Mouse (Mus musculus): Measurements from ENCODE around the gene Hmcn2.

Hmcn2 gene

DNA sequence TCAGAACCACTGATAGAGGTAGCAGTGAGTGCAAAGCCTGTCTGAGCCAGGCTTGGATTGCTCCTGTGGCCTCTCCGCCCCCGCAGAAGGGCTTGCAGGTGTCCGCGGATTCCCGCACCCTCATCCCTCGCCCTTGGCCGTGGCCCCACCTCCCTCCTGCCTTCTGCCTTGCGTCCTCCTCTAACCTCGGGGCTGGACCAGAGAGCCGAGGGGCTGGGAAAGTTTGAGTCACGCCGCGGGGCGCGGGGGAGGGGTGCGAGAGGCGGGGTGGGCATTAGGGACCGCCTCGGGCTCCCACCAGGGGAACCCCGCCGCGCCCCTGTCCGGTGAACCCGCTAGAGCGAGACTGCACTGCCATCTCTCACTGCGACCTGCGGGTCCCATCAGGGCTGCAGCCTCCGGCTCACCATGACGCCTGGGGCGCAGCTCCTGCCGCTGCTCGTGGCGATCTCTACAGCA is at the start of gene Hmcn2:
Gene Hmcn2, plus strand, starts transcription at position 409 of the 459 bp plus-strand sequence.
- CTCF ChIA-PET, result interaction anchor here in 1 of 4 experiments (1.4 kb wide), 1 partner anchor 14 kb away, joined by 3 read pairs; no protein-coding TSS in a partner anchor

DNA sequence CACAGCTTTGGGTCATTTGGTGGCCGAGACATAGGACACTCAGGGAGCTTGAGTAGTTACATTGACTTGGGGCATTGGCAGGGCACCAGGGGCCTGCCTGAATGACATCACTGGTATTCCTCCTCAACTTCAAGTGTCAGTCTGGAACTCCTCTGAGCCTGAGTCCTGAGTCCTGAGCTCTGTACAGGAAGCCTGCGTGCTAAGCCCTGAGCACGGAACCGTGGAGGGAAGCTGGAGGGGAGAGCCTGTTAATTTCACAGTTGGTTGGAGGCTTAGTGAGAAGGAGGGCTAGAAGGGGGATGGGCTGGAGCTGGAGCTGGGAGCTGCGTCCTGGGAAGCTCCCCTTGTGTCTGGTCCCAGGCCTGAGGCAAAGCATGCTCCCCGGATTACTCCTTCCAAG is 46.8 kb upstream of the Hmcn2 start:
- CTCF ChIA-PET, result interaction anchor here in 2 of 4 experiments (0.5 to 1.6 kb wide), 6 partner anchors 9 to 192 kb away, joined by 3 to 5 read pairs (median 4); no protein-coding TSS in a partner anchor

More for the DNA sequence above, at the start of gene Hmcn2:
- POLR2A ChIA-PET, result no interaction called here

DNA sequence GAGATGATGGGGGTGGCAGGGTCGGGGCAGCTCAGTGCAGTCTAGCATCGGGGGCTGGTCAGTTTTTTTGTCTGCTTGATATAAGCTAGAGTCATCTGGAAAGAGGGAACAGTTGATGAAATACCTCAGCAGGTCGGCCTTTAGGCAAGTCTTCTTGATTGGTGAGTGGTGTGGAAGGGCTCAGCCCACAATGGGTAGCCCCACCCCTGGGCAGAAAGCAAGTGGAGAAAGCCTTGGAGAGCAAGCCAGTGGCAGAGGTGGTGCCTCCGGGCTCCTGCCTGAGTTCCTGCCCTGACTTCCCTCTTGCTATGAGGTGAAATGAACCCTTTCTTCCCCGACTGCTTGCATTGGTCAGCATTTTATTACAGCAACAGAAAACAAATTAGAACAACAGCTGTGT is 45.6 kb upstream of the Hmcn2 start:
- ChIA-PET POLR2A (interaction anchor here in 2 of 4 experiments (0.6 to 3.3 kb wide), 5 partner anchors 10 to 40 kb away, joined by 3 to 14 read pairs (median 3); no protein-coding TSS in a partner anchor), CTCF (interaction anchor here in 2 of 4 experiments (0.7 to 1.1 kb wide), 2 partner anchors 11 to 36 kb away, joined by 3 read pairs; no protein-coding TSS in a partner anchor)

More for the DNA sequence above, 46.8 kb upstream of the Hmcn2 start:
- POLR2A ChIA-PET, result interaction anchor here in 3 of 4 experiments (0.7 to 3.3 kb wide), 5 partner anchors 8 to 453 kb away, joined by 3 to 14 read pairs (median 6); no protein-coding TSS in a partner anchor

DNA sequence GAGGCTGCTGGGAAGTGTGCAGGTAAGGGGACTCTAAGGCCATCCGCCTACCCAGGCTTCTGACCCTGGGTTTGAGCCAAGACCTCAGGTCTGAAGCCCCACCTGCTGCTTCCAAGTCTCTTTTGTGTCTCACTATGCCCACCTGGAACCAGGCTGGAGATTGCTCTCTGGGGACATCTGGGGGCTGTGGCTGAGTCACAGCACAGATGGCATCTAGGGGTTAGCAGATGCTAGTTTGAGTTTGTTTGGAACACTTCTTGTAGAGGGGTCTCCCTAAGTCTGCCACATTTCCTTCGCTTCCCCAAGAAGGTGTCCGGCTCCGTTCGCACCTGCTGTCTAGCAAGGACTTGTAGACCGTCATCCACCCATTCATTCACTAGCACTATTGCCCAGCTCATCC is 45.0 kb upstream of the Hmcn2 start:
- CTCF ChIA-PET, result interaction anchor here in 1 of 4 experiments (1.2 to 1.3 kb wide), 2 partner anchors 12 to 13 kb away, joined by 3 read pairs; no protein-coding TSS in a partner anchor
- POLR2A ChIA-PET, result interaction anchor here in 2 of 4 experiments (0.6 to 3.3 kb wide), 4 partner anchors 10 to 39 kb away, joined by 3 to 14 read pairs (median 4); no protein-coding TSS in a partner anchor

DNA sequence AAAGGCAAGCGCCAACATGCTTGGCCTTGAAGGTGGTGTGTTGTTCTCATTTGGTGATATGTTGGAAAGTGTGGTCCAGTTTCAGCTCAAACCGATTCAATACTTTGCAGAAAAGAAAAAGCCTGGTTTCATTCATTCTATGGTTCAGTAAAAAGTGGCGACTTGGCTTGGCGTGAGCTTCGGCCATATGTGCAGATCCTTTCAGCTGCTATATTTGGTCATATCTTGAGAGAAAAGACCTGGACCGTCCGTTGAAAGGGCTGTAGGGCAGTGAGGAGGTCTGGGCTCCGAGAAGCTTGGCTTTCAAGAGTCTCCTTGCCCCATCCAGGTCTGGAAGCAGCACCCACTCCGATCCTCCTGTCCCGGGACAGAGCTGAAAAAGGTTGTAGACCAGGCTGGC is 44.4 kb upstream of the Hmcn2 start:
- CTCF ChIA-PET, result interaction anchor here in 2 of 4 experiments (0.7 to 1.5 kb wide), 5 partner anchors 12 to 97 kb away, joined by 3 to 7 read pairs (median 4); no protein-coding TSS in a partner anchor
- POLR2A ChIA-PET, result no interaction called here

DNA sequence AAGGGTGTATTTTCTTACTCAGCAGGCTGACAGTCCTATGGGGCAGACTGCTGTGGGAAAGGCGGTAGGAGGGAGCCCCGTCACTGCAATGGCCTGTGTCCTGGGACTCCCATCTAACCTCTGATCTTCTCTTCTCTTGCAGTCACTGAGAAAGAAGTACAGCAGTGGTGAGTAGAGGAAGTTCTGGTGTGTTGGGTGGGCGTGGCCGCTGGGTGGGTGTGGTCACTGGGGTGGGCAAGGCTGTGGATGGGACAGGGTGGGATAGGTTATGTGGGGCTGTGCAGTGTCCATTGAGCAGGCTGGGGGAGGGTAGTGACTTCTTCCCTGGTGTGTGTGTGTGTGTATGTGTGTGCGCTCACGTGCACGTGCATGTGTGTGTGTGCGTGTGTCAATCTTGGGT is 43.7 kb upstream of the Hmcn2 start:
- CTCF ChIA-PET, result interaction anchor here (0.7 to 1.5 kb wide), 10 partner anchors 13 to 379 kb away, joined by 3 to 7 read pairs (median 4); no protein-coding TSS in a partner anchor
- POLR2A ChIA-PET, result no interaction called here

DNA sequence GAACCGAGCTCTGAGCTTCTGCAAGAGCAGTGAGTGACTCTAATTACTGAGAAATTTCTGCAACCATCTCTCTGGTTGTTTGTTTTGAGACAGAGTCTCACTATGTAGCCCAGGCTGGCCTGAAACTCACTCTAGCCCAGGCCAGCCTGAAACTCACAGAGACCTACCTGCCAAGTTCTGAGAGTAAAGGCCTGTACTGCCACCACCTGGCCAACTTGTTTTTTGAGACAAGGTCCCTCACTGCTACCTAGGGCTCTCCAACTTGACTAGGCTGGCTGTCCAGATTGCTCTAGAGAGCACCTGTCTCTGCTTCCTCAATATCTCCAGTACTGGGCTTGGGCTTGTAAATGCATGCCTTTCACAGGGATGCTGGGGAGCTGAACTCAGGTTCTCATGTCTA is 43.1 kb upstream of the Hmcn2 start:
- CTCF ChIA-PET, result interaction anchor here (0.7 to 1.5 kb wide), 9 partner anchors 15 to 380 kb away, joined by 3 to 7 read pairs (median 4); no protein-coding TSS in a partner anchor
- POLR2A ChIA-PET, result no interaction called here

DNA sequence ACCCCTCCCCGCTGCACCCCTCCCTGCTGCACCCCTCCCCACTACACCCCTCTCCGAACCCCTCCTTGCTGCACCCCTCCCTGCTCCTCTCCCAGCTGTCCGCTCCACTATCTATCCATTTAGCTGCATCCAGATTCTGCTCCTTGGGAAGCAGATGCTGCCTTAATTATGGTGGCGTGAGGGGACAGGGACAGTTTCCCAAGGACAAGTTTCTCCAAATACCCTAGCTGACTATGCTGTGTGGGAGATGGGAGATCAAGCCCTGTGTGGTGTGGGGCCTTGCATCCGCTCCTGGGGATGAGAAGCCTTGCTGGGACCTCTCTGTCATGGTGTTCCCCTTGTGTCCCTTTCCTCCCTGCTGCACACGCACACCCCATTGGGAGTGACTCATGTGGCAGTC is 39.2 kb upstream of the Hmcn2 start:
- ChIA-PET CTCF (interaction anchor here in 1 of 4 experiments (1.4 to 2.6 kb wide), 2 partner anchors 14 to 24 kb away, joined by 4 to 5 read pairs; no protein-coding TSS in a partner anchor), POLR2A (interaction anchor here in 1 of 4 experiments (1.3 kb wide), 1 partner anchor 49 kb away, joined by 3 read pairs; no protein-coding TSS in a partner anchor)

DNA sequence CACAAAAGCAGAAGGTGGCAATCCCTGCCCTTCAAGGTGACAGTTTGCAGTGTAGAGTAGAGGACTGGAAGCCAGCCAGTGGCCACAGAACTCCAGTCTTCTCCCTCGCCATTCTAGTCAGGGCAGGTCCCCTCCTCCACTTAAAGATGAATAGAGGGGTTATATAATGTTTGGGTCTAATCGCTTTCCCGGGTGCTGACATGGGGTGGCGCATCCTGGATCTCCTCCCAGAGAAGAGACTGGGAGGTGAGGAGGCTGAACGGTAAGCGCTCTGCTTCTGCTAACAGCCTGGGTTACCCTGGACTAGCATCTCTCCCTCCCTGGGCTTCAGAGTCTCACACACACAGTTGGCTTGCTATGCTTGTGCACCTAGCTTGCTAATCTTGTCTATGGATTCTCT is 36.4 kb upstream of the Hmcn2 start:
- ChIA-PET CTCF (interaction anchor here in 3 of 4 experiments (0.5 to 2.9 kb wide), 8 partner anchors 11 to 104 kb away, joined by 3 to 10 read pairs (median 4); no protein-coding TSS in a partner anchor), POLR2A (interaction anchor here in 2 of 4 experiments (1.0 to 2.2 kb wide), 4 partner anchors 13 to 26 kb away, joined by 3 to 7 read pairs (median 3); no protein-coding TSS in a partner anchor)

DNA sequence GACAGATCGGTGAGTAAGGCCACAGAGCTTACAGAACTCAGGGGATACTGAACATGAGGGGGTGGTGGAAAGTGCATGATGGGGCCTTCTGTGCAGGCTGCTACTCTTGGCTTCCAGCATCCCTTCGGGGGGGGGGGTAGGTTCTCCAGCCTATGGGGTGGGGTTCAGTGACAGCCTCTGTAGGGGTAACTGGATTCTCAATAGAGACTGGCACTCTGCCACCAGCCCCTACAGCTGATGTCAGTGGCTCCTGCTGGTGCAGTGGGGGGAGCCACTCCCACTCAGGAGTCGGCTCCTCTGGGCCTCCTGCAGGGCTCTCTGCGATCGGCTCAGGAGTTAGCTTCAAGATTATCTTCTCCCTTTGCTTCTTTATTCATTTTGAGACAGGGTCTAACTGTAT is 35.7 kb upstream of the Hmcn2 start:
- CTCF ChIA-PET, result interaction anchor here (0.5 to 2.9 kb wide), 13 partner anchors 10 to 809 kb away, joined by 3 to 10 read pairs (median 5); no protein-coding TSS in a partner anchor
- POLR2A ChIA-PET, result interaction anchor here in 2 of 4 experiments (0.6 to 2.2 kb wide), 2 partner anchors 20 to 191 kb away, joined by 4 to 7 read pairs; no protein-coding TSS in a partner anchor

DNA sequence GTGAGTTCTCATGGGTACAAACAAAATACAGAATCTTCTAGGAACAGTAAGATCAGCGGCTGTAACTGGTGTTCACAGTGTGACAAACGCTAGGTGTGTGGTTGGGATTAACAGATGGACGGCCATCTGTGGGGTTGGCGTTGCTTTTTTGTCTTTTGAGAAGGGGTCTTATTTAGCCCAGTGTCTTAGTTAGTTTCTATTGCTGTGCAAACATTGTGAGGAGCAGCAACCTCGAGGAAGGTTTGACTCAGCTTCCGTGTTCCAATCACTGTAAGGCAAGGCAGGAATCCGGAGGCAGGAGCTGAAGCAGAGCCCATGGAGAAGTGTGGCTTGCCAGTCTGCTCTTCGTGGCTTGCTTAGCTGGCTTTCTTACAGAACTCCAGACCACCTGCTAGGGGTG is 33.1 kb upstream of the Hmcn2 start:
- CTCF ChIA-PET, result interaction anchor here in 1 of 4 experiments (0.6 to 2.3 kb wide), 2 partner anchors 10 to 132 kb away, joined by 3 to 14 read pairs; no protein-coding TSS in a partner anchor

DNA sequence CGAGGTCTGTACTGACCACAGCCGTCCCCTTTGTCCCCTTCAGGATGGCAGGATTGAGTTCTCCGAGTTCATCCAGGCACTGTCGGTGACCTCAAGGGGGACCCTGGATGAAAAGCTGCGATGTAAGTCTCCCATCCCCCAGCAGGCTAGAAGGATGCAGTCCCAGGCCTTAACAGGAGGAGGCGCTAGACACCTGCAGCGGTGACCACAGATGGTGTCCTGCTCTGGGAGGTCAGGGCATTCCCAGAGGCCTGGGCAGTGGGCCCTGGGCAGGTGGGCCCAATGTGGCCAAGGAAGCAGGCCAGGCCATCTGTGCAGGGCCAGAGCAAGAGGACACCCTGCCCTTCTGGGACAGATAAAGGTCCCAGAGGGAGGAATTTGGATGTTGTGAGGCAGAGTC is 31.9 kb upstream of the Hmcn2 start:
- ChIA-PET CTCF (interaction anchor here (0.5 to 2.3 kb wide), 19 partner anchors 9 to 453 kb away, joined by 3 to 14 read pairs (median 3); no protein-coding TSS in a partner anchor), POLR2A (interaction anchor here in 1 of 4 experiments (1.0 kb wide), 1 partner anchor 133 kb away, joined by 3 read pairs; no protein-coding TSS in a partner anchor)

More for the DNA sequence above, 33.1 kb upstream of the Hmcn2 start:
- POLR2A ChIA-PET, result interaction anchor here in 1 of 4 experiments (1.0 kb wide), 1 partner anchor 18 kb away, joined by 3 read pairs; no protein-coding TSS in a partner anchor

DNA sequence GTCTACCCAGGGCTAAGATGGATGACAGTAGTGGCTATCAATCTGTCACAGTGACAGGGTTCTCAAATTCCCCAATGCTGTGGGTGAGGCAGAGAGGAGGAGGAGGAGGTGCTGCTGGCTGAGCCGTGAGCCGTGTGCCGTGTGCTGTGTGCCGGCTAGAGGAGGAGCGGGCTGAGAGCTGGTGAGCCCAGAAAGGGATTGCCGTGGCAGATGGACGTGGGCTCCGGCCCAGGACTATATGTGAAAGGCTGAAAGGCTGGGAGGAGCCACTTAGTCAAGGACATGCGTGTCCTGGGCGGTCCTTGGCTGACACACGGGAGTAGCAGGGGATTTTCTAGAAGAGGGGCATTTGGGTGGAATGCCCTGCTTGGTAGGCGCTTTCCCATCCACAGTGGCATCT is 31.3 kb upstream of the Hmcn2 start:
- ChIA-PET CTCF (interaction anchor here (0.5 to 2.3 kb wide), 16 partner anchors 8 to 454 kb away, joined by 3 to 14 read pairs (median 4); no protein-coding TSS in a partner anchor), POLR2A (no interaction called here)

DNA sequence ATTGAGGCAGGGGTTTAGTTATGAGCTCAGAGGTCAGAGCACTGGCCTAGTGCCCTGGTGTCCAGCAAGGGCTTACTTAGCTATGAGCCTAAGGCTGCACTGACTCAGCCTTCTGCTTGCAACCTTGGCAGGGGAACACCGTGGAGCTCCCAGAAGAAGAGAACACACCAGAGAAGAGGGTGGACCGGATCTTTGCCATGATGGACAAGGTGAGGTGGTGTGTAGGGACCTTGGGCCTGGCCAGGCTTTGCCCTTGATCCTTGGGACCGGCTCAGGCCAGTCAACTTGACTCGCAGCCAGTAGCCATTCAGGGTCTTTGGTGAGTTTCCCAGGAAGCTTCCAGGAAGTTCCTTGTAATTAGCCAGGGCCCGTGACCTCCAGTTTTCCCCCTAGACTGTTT is 29.7 kb upstream of the Hmcn2 start:
- ChIA-PET POLR2A (no interaction called here), CTCF (interaction anchor here in 2 of 4 experiments (0.6 to 2.3 kb wide), 6 partner anchors 10 to 98 kb away, joined by 3 to 8 read pairs (median 4); no protein-coding TSS in a partner anchor)

DNA sequence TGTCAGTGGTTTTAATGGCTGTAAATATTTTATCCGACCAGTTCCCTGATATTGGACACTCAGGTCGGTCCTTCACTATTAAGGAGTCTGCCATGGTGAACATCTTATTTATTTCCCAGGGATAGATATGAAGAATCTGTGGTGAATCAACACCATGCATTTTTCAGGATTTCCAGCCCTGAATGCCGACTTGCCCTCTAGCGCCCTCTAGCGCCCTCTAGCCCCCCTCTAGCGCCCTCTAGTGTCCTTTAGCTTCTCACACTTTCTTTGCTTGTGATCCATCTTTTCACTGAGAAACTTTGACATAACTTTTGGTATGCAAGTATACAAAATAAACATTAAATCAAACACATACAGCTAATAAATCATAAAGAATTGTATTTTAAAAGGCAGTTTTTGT is 22.8 kb upstream of the Hmcn2 start:
- ChIA-PET CTCF (interaction anchor here (0.5 to 5.8 kb wide), 72 partner anchors 8 to 1130 kb away, joined by 3 to 36 read pairs (median 3); partner anchors contain the start of genes Fnbp1 (in 1 of the 4), Ncs1 (in 1 of the 4) and Ptges (in 1 of the 4)), POLR2A (interaction anchor here in 1 of 4 experiments (0.9 kb wide), 1 partner anchor 52 kb away, joined by 3 read pairs; no protein-coding TSS in a partner anchor)

DNA sequence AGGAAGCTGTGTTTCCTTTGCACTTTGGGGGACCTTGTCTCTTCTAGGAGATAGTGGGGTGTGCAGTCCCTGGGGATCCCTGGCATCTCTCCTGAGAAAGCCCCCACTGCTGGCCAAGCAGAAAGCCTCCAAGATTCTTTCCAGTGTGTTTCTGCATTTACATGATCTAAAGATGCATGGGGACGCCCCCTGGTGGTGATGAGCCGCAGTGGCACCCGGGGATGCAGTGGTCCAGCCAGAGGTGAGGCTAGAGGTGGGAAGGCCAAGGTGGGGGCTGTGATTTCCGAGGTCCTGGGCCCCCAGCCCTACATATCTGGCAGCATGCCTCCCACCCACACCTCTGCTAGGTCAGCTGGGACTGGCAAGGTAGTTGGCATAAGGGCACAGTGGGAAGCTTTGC is 19.2 kb upstream of the Hmcn2 start:
- CTCF ChIA-PET, result interaction anchor here in 2 of 4 experiments (0.6 to 1.3 kb wide), 5 partner anchors 21 to 236 kb away, joined by 3 to 4 read pairs (median 4); no protein-coding TSS in a partner anchor
- POLR2A ChIA-PET, result interaction anchor here in 1 of 4 experiments (0.6 kb wide), 1 partner anchor 866 kb away, joined by 3 read pairs; no protein-coding TSS in a partner anchor

DNA sequence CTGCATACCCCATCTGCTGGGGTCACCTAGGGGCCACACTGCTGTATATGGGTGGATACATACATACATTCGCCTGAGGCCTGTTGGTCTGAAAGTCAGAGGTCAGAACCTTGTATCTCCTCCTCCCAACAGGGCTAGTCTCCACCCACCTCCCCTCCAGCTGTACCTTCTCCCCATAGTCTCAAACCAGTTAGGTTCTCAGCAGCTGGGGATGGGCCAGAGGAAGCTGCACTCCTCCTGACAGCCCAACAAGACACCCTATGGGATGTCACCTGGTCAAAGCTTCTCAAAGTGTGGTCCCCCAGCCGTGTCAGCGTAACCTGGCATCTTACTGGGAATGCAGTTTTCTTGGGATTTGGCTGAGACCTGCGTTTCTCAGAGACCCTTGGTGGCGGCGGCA is 17.8 kb upstream of the Hmcn2 start:
- ChIA-PET POLR2A (no interaction called here), CTCF (interaction anchor here in 3 of 4 experiments (0.5 to 2.4 kb wide), 6 partner anchors 10 to 403 kb away, joined by 3 to 8 read pairs (median 3); no protein-coding TSS in a partner anchor)

DNA sequence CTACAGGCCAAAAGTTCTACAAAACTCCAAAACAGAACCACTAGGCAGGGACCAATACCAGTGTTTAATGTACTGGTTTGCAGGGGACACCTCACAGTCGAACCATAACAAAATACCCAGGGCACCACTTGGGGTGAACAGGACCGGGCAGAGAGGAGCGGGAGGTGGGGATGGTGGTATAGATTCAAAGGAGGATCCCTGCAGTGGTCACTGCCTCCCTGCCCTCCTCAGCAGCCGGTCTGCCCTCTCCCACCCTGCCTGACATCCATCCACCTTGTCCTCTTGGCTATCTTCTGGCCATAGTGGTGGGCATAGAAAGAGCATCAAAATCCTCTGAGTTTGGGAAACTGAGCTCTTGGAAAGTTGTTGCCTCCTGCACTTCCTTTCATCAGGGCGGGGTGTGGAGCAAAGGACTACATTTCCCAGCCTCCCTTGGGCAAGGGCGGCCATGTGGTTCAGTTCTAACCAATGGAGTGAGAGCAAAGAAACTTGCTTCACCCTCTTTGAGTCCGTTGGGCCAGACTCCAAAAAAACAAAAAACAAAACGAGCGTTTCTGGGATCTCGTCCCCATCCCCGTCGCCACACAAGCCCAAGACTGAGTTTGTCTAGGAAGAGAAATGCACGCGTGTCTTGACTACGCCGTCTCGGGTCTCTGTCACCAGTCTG is 16.5 kb upstream of the Hmcn2 start:
- CTCF ChIA-PET, result interaction anchor here in 2 of 4 experiments (0.6 to 2.4 kb wide), 3 partner anchors 32 to 236 kb away, joined by 3 to 8 read pairs (median 4); no protein-coding TSS in a partner anchor

More for the DNA sequence above, 16.5 kb upstream of the Hmcn2 start:
- POLR2A ChIA-PET, result interaction anchor here in 3 of 4 experiments (0.6 to 1.5 kb wide), 5 partner anchors 58 to 827 kb away, joined by 3 to 4 read pairs (median 3); partner anchors contain the start of genes Fnbp1 (in 1 of the 3) and Ptges (in 1 of the 3)
